Mouse (Mus musculus) ES-E14 (cell line): ENCODE measurements around the gene Itpk1.

Source experiments
- HCFC1 ChIP-seq: IDR thresholded peaks from 2 replicates; pipeline ENCODE4 v1.6.1; 2012; ENCODE audit warnings: low read length, inconsistent platforms, borderline replicate concordance; ENCODE audit not compliant: insufficient read depth
- ZC3H11A ChIP-seq: IDR thresholded peaks from 2 replicates; pipeline ENCODE4 v1.6.1; 2012; ENCODE audit warnings: low read depth, mild to moderate bottlenecking, inconsistent platforms, low read length, borderline replicate concordance
- ZNF384 ChIP-seq: IDR thresholded peaks from 2 replicates; pipeline ENCODE4 v1.6.1; 2012; ENCODE audit warnings: low read depth, low read length, inconsistent platforms

GRCm38 (mm10) chr12:102661772-102662171 is 43.0 kb downstream of the Itpk1 start:
- TF ChIP-seq HCFC1, result no peak
- no peak for TF ChIP-seq ZNF384
- no peak for TF ChIP-seq ZC3H11A
